Mouse (Mus musculus): ENCODE data around the gene Phlpp2. TPM values are rescaled to one million over a fixed set of nuclear protein-coding genes. Genes with fewer than 3 reads are reported as not detected.

Gene Phlpp2
- total RNA-seq (2014; fragmentation: Nextera tagmentation) = 9.5 and 15.0 TPM in 2 replicates
- total RNA-seq (2017) = 4.8 and 6.5 TPM in 2 replicates
- 2.9 and 3.7 TPM in 2 replicates for polyA plus RNA-seq (2012)

DNA sequence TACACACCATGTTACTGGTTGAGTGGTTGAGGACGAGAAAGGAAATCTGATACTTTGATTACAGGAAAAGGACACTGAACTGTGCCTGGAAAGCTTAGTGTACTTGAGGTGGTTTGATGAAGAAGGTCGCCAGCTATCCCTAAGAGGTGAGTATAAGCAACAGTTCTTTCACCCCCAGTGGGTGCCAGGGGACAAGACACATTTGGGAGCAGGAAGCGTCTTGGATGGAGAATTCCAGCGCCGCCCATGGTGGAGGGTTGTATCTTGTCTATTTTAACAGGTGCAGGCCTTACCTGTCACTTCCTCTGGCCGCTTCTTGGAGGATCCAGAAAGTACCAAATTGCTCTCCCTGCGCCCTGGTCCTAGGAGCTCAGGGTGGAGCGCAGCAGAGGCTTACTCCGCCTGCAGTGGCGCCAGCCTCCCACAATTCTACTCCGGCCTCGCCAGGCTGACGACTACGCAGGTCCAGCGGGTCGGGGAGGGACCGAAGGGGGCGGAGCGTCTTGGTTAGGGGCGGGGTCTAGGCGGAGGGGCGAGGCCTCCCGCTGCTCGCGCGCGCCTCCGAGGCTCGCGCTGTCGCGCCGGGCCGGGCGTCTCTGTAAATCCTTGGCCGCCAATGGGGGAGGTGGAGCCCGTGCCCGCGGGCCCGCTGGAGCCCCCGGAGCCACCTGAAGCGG is at the start of gene Phlpp2:
Gene Phlpp2, plus strand, starts transcription at position 540 of the 677 bp plus-strand sequence.
- DNase-seq (ENCODE audit: low spot score) = peak; percentile 87
- no peak for TF ChIP-seq POLR2AphosphoS5 (IDR thresholded peaks at IDR 0.05; ENCODE audit: insufficient replicate concordance, low read depth, low read length)
- Histone ChIP-seq H3K4me1 (ENCODE audit: insufficient read depth, low read depth, low read length) (peaks cover 71% of the 10 kb centered on the region), H3K36me3 (replicated peaks) (peaks cover 16% of the 10 kb centered on the region), H3K4me3 (ENCODE audit: low read depth, low read length) (peak within 1 kb of the TSS; percentile 94), H3K9me3 (replicated peaks) (no peaks in the 10 kb centered on the region), H3K27me3 (ENCODE audit: insufficient read depth, low read length) (no peaks in the 10 kb centered on the region)
- peak; percentile 86 for ATAC-seq (ENCODE audit: extremely low read depth, insufficient number of reproducible peaks, low FRiP score, poor library complexity, severe bottlenecking)

GRCm38 (mm10) chr8:109823561-109823960 is 44.8 kb upstream of the Phlpp2 start:
- H3K4me1 ChIP-seq (ENCODE audit: insufficient read depth, low read depth, low read length) = peaks cover 9% of the 10 kb centered on the region; the same call in 1 of the 2 replicates
- DNase-seq (ENCODE audit: low spot score) (no peak), ATAC-seq (ENCODE audit: extremely low read depth, insufficient number of reproducible peaks, low FRiP score, poor library complexity, severe bottlenecking) (no peak)
- peaks cover 62% of the 10 kb centered on the region for H3K36me3 ChIP-seq (replicated peaks)
- H3K9me3 ChIP-seq (replicated peaks) = no peaks in the 10 kb centered on the region
- TF ChIP-seq GATA2 (IDR thresholded peaks at IDR 0.05; ENCODE audit: borderline replicate concordance, low read depth, low read length) = no peak
- no peak for TF ChIP-seq CTCF (IDR thresholded peaks at IDR 0.05; ENCODE audit: low read depth, low read length)
- TF ChIP-seq GATA1 (IDR thresholded peaks at IDR 0.05; ENCODE audit: borderline replicate concordance, low read length) = no peak
- no peak for TF ChIP-seq TAL1 (conservative IDR thresholded peaks at IDR 0.05; ENCODE audit: low read depth, low read length)
- TF ChIP-seq POLR2AphosphoS5 (IDR thresholded peaks at IDR 0.05; ENCODE audit: insufficient replicate concordance, low read depth, low read length) = no peak
- H3K4me3 ChIP-seq (ENCODE audit: low read depth, low read length) = no peak overlapping the region
- H3K27me3 ChIP-seq (ENCODE audit: insufficient read depth, low read length) = no peaks in the 10 kb centered on the region

- Histone ChIP-seq H3K27me3 (ENCODE audit: insufficient read depth, low read length) (no peaks in the 10 kb centered on the region), H3K4me1 (ENCODE audit: insufficient read depth, low read depth, low read length) (peaks cover 5% of the 10 kb centered on the region; the same call in 1 of the 2 replicates), H3K4me3 (ENCODE audit: low read depth, low read length) (no peak overlapping the region), H3K9me3 (replicated peaks) (no peaks in the 10 kb centered on the region), H3K36me3 (replicated peaks) (peaks cover 67% of the 10 kb centered on the region)
- TF ChIP-seq TAL1 (conservative IDR thresholded peaks at IDR 0.05; ENCODE audit: low read depth, low read length) (no peak), CTCF (IDR thresholded peaks at IDR 0.05; ENCODE audit: low read depth, low read length) (no peak), GATA2 (IDR thresholded peaks at IDR 0.05; ENCODE audit: borderline replicate concordance, low read depth, low read length) (no peak), POLR2AphosphoS5 (IDR thresholded peaks at IDR 0.05; ENCODE audit: insufficient replicate concordance, low read depth, low read length) (no peak), GATA1 (IDR thresholded peaks at IDR 0.05; ENCODE audit: borderline replicate concordance, low read length) (no peak)
- DNase-seq (ENCODE audit: low spot score) (no peak), ATAC-seq (ENCODE audit: extremely low read depth, insufficient number of reproducible peaks, low FRiP score, poor library complexity, severe bottlenecking) (no peak)
These were observed 28.5 kb upstream of the Phlpp2 start for GRCm38 (mm10) chr8:109839822-109840221.

DNA sequence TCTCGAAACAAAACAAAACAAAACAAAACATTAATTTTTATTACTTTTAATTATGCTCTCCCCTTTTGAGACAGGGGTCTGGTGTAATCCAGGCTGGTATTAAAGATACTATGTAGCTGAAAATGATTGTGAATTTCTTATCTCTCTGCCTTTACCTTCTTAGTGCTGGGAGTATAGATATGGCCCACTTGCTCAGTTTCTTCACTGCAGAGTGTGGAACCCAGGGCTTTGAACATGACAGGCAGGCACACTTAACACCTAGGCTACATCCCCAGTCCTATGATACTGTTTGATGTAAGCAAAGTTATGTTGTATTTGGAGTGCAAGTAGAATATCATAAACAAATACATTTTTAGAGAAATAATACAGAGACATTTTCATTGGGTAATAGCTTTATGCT is 25.9 kb upstream of the Phlpp2 start:
- Histone ChIP-seq H3K27me3 (ENCODE audit: insufficient read depth, low read length) (no peaks in the 10 kb centered on the region), H3K4me1 (ENCODE audit: insufficient read depth, low read depth, low read length) (peaks cover 5% of the 10 kb centered on the region; the same call in 1 of the 2 replicates), H3K9me3 (replicated peaks) (no peaks in the 10 kb centered on the region), H3K36me3 (replicated peaks) (peaks cover 77% of the 10 kb centered on the region), H3K4me3 (ENCODE audit: low read depth, low read length) (no peak overlapping the region)
- ATAC-seq (ENCODE audit: extremely low read depth, insufficient number of reproducible peaks, low FRiP score, poor library complexity, severe bottlenecking) (no peak), DNase-seq (ENCODE audit: low spot score) (no peak)
- TF ChIP-seq CTCF (IDR thresholded peaks at IDR 0.05; ENCODE audit: low read depth, low read length) (no peak), GATA2 (IDR thresholded peaks at IDR 0.05; ENCODE audit: borderline replicate concordance, low read depth, low read length) (no peak)

- TF ChIP-seq POLR2AphosphoS5 (IDR thresholded peaks at IDR 0.05; ENCODE audit: insufficient replicate concordance, low read depth, low read length) (no peak), GATA1 (IDR thresholded peaks at IDR 0.05; ENCODE audit: borderline replicate concordance, low read length) (no peak), CTCF (IDR thresholded peaks at IDR 0.05; ENCODE audit: low read depth, low read length) (no peak), TAL1 (conservative IDR thresholded peaks at IDR 0.05; ENCODE audit: low read depth, low read length) (no peak), GATA2 (IDR thresholded peaks at IDR 0.05; ENCODE audit: borderline replicate concordance, low read depth, low read length) (no peak)
- 0 out of 2 replicates have a peak, but pooled peaks have one; percentile 15 for ATAC-seq (ENCODE audit: extremely low read depth, insufficient number of reproducible peaks, low FRiP score, poor library complexity, severe bottlenecking)
- DNase-seq (ENCODE audit: low spot score) = no peak
- Histone ChIP-seq H3K4me1 (ENCODE audit: insufficient read depth, low read depth, low read length) (no peaks in the 10 kb centered on the region), H3K4me3 (ENCODE audit: low read depth, low read length) (no peak overlapping the region), H3K27me3 (ENCODE audit: insufficient read depth, low read length) (no peaks in the 10 kb centered on the region), H3K36me3 (replicated peaks) (peaks cover 90% of the 10 kb centered on the region), H3K9me3 (replicated peaks) (no peaks in the 10 kb centered on the region)
These were observed 20.5 kb upstream of the Phlpp2 start for GRCm38 (mm10) chr8:109847866-109848265.

DNA sequence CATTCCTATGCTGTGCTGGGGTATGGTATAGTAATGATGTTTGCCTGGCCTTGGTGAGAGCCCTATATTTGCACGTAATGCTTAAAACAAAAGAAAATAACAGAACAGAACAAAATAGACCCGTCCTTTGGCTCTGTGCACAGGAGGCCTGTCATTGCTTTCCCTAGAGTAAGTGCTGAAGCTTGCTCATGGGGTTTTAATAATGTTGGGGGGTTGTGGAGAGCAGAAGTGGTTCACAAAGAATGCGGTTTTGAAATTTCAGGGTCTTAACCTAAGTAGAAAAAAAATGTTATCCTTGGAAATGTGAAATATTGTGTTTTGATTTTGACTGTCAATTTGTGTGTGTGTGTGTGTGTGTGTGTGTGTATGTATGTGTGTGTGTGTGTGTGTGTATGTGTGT is 19.4 kb upstream of the Phlpp2 start:
- no peak for TF ChIP-seq GATA2 (IDR thresholded peaks at IDR 0.05; ENCODE audit: borderline replicate concordance, low read depth, low read length)
- H3K27me3 ChIP-seq (ENCODE audit: insufficient read depth, low read length) = no peaks in the 10 kb centered on the region
- no peaks in the 10 kb centered on the region for H3K9me3 ChIP-seq (replicated peaks)
- H3K4me3 ChIP-seq (ENCODE audit: low read depth, low read length) = no peak overlapping the region
- ATAC-seq (ENCODE audit: extremely low read depth, insufficient number of reproducible peaks, low FRiP score, poor library complexity, severe bottlenecking) (no peak), DNase-seq (ENCODE audit: low spot score) (no peak)
- H3K4me1 ChIP-seq (ENCODE audit: insufficient read depth, low read depth, low read length) = peaks cover 2% of the 10 kb centered on the region; the same call in 1 of the 2 replicates
- H3K36me3 ChIP-seq (replicated peaks) = peaks cover 88% of the 10 kb centered on the region

DNA sequence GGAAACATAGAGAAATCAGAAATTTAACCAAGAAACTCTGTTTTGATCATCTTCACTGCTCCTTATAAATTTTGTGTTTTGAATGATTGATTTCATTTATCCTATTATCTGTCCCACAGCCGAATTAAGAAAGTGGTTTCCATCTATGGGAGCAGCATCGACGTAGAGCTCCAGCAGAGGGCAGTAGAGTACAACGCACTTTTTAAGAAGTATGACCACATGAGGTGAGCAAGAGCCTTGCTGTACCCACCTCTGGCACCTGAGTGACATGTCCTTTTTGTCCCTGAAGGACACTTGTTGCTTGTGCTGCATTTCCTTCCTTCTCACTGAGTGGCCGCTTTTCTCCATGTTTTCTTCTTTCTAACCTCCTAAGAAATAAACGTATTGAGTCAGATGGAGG is 14.9 kb upstream of the Phlpp2 start:
- Histone ChIP-seq H3K36me3 (replicated peaks) (peaks cover 84% of the 10 kb centered on the region), H3K27me3 (ENCODE audit: insufficient read depth, low read length) (no peaks in the 10 kb centered on the region), H3K4me1 (ENCODE audit: insufficient read depth, low read depth, low read length) (peaks cover 2% of the 10 kb centered on the region; the same call in 1 of the 2 replicates), H3K9me3 (replicated peaks) (no peaks in the 10 kb centered on the region), H3K4me3 (ENCODE audit: low read depth, low read length) (no peak overlapping the region)
- DNase-seq (ENCODE audit: low spot score) = peak; percentile 29
- ATAC-seq (ENCODE audit: extremely low read depth, insufficient number of reproducible peaks, low FRiP score, poor library complexity, severe bottlenecking) = peak; percentile 72
- TF ChIP-seq CTCF (IDR thresholded peaks at IDR 0.05; ENCODE audit: low read depth, low read length) = peak; percentile 90
- TF ChIP-seq GATA2 (IDR thresholded peaks at IDR 0.05; ENCODE audit: borderline replicate concordance, low read depth, low read length) = no peak
